Mouse (Mus musculus): Measurements from ENCODE around the gene Ddx39.

Gene Ddx39

GRCm38 (mm10) chr8:83715031-83715690 lies at the start of gene Ddx39:
Ddx39 (plus strand) TSS chr8:83715177.
- peak; percentile 99 for DNase-seq

GRCm38 (mm10) chr8:83665969-83666865 lies 48.8 kb upstream of the Ddx39 start, which contains the start of gene Ptger1:
Ptger1 (plus strand) TSS chr8:83666678.
- DNase-seq = no peak

GRCm38 (mm10) chr8:83666866-83667234 lies 48.1 kb upstream of the Ddx39 start:
- DNase-seq = no peak

GRCm38 (mm10) chr8:83667526-83667925 lies 47.5 kb upstream of the Ddx39 start:
- no peak for DNase-seq

- peak; percentile 55 for DNase-seq
Observed at GRCm38 (mm10) chr8:83668010-83668916, 46.7 kb upstream of the Ddx39 start.

- DNase-seq = no peak
Observed at GRCm38 (mm10) chr8:83669013-83669412, 46.0 kb upstream of the Ddx39 start.

GRCm38 (mm10) chr8:83672936-83673335 lies 42.0 kb upstream of the Ddx39 start:
- no peak for DNase-seq

GRCm38 (mm10) chr8:83674497-83674896 lies 40.5 kb upstream of the Ddx39 start:
- no peak for DNase-seq

GRCm38 (mm10) chr8:83679866-83680265 lies 35.1 kb upstream of the Ddx39 start:
- DNase-seq = no peak

- no peak for DNase-seq
Observed at GRCm38 (mm10) chr8:83680603-83681002, 34.4 kb upstream of the Ddx39 start.

GRCm38 (mm10) chr8:83681099-83681498 lies 33.9 kb upstream of the Ddx39 start:
- DNase-seq = no peak

GRCm38 (mm10) chr8:83684517-83684916 lies 30.5 kb upstream of the Ddx39 start:
- DNase-seq = no peak

- DNase-seq = no peak
Observed at GRCm38 (mm10) chr8:83689264-83689663, 25.7 kb upstream of the Ddx39 start.

GRCm38 (mm10) chr8:83693609-83694236 lies 21.3 kb upstream of the Ddx39 start:
- DNase-seq = no peak

GRCm38 (mm10) chr8:83694369-83695160 lies 20.4 kb upstream of the Ddx39 start:
- no peak for DNase-seq

- DNase-seq = no peak
Observed at GRCm38 (mm10) chr8:83695351-83696106, 19.4 kb upstream of the Ddx39 start.

- DNase-seq = peak; percentile 33
Observed at GRCm38 (mm10) chr8:83697374-83698220, 17.4 kb upstream of the Ddx39 start.

- peak; percentile 75 for DNase-seq
Observed at GRCm38 (mm10) chr8:83698291-83698660, 16.7 kb upstream of the Ddx39 start.

- peak; percentile 64 for DNase-seq
Observed at GRCm38 (mm10) chr8:83698661-83699453, 16.1 kb upstream of the Ddx39 start, which contains the start of gene Pkn1. Pkn1 (minus strand) TSS chr8:83699179.

Measured in cerebellum, adult 9-10 months (tissue).